ENCODE assay signal across 9 mouse cellular contexts in the genomic region with DNA sequence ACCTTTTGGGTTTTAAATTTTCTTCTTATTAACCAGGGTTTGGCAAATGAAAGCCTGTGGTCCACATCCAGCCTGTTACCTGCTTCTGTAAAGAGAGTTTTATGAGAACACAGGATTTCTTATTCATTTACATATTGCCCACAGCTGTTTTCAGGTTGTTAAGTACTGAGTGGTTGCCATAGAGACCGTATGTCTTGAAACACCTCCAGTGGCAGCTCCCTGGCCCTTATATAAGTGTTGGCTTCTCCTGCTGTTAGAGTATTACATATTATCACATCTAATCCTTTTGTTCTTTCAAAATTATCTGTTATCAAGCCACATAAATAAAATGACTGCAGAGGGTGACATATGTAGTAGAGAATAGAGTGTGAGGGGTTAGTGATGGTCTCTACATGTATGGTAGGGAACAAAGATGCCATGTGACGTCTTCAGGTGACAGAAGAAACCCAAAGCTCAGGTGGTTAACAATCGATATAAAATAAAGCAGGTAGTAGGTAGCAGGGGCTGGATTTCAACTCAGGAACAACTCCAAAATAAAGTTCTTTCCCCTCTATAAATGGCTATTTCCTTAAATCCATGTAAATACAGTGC.
DNase-seq lines count a peak whose midpoint lies in the region; ATAC-seq and TF ChIP-seq lines count a peak whose summit lies in the region.
"Had no signal": no experiment of that assay in that cellular context is flagged by ENCODE, and none has a peak within 500 bp of the region (broad histone marks: within the 10 kb centered on the region; RNA-seq: fewer than 3 reads in every experiment).

No protein-coding gene starts in this region.

- TF ChIP-seq CTCF in forebrain, postnatal 0 days (IDR thresholded peaks at IDR 0.05; ENCODE audit: low read depth) = no peak

- no peak for ATAC-seq in hindbrain, embryonic 12.5 days (ENCODE audit: low FRiP score)
- ATAC-seq in hindbrain, embryonic 11.5 days (ENCODE audit: low FRiP score) = no peak
- ATAC-seq in forebrain, postnatal 0 days = peak; percentile 64; the same call in 1 of the 2 replicates
- peak; percentile 59 for ATAC-seq in neural tube, embryonic 15.5 days (ENCODE audit: low FRiP score)

- no peak overlapping the region for H3K4me3 ChIP-seq in hindbrain, embryonic 12.5 days
- H3K4me3 ChIP-seq in hindbrain, embryonic 11.5 days (ENCODE audit: low read depth, low read length) = no peak overlapping the region
- no peak overlapping the region for H3K4me3 ChIP-seq in forebrain, postnatal 0 days (ENCODE audit: low read depth, low read length)
- H3K4me3 ChIP-seq in neural tube, embryonic 15.5 days (replicated peaks) = no peak overlapping the region

- no peaks in the 10 kb centered on the region for H3K4me1 ChIP-seq in hindbrain, embryonic 12.5 days
- H3K4me1 ChIP-seq in hindbrain, embryonic 11.5 days (replicated peaks; ENCODE audit: control insufficient read depth, insufficient read depth, low read length) = no peaks in the 10 kb centered on the region
- no peaks in the 10 kb centered on the region for H3K4me1 ChIP-seq in forebrain, postnatal 0 days (ENCODE audit: insufficient read depth)
- H3K4me1 ChIP-seq in neural tube, embryonic 15.5 days = peaks cover 11% of the 10 kb centered on the region

- no peaks in the 10 kb centered on the region for H3K9me3 ChIP-seq in hindbrain, embryonic 12.5 days (replicated peaks)
- H3K9me3 ChIP-seq in hindbrain, embryonic 11.5 days (ENCODE audit: control insufficient read depth, low read length) = no peaks in the 10 kb centered on the region
- H3K9me3 ChIP-seq in forebrain, postnatal 0 days (ENCODE audit: low read length) = no peaks in the 10 kb centered on the region
- no peaks in the 10 kb centered on the region for H3K9me3 ChIP-seq in neural tube, embryonic 15.5 days (replicated peaks)

- H3K27me3 ChIP-seq in hindbrain, embryonic 12.5 days = no peaks in the 10 kb centered on the region
- H3K27me3 ChIP-seq in hindbrain, embryonic 11.5 days (ENCODE audit: control insufficient read depth, insufficient read depth, low read length) = no peaks in the 10 kb centered on the region
- H3K27me3 ChIP-seq in forebrain, postnatal 0 days (ENCODE audit: insufficient read depth, low read length) = no peaks in the 10 kb centered on the region
- no peaks in the 10 kb centered on the region for H3K27me3 ChIP-seq in neural tube, embryonic 15.5 days (replicated peaks)

- peaks cover 12% of the 10 kb centered on the region; the same call in 1 of the 2 replicates for H3K36me3 ChIP-seq in hindbrain, embryonic 12.5 days
- no peaks in the 10 kb centered on the region; the same call in 1 of the 2 replicates for H3K36me3 ChIP-seq in hindbrain, embryonic 11.5 days (ENCODE audit: control insufficient read depth, insufficient read depth, low read length)
- H3K36me3 ChIP-seq in forebrain, postnatal 0 days (ENCODE audit: insufficient read depth) = peaks cover 5% of the 10 kb centered on the region; the same call in 1 of the 2 replicates
- H3K36me3 ChIP-seq in neural tube, embryonic 15.5 days = peaks cover 7% of the 10 kb centered on the region; the same call in 1 of the 2 replicates

- DNase-seq in hindbrain, embryonic 11.5 days (ENCODE audit: low spot score) = no peak
- DNase-seq in right cerebral cortex, adult 18-20 months = peak; percentile 32
- DNase-seq in right cerebral cortex, postnatal 25 days = no peak
- peak; percentile 13 for DNase-seq in forebrain, postnatal 0 days
- no peak for DNase-seq in cerebellum, adult 9-10 months
- no peak for DNase-seq in thymus, postnatal 14 days
- DNase-seq: heart, postnatal 36 days had no signal

- H3K9ac ChIP-seq in hindbrain, embryonic 12.5 days = no peak overlapping the region
- H3K9ac ChIP-seq in hindbrain, embryonic 11.5 days (ENCODE audit: low read depth, low read length) = no peak overlapping the region
- H3K9ac ChIP-seq in forebrain, postnatal 0 days = no peak overlapping the region
- H3K9ac ChIP-seq in neural tube, embryonic 15.5 days (replicated peaks) = no peak overlapping the region

- 90% methylated on average over 3 of the region's 3 CpGs for WGBS in hindbrain, embryonic 12.5 days
- 93% methylated on average over 3 of the region's 3 CpGs for WGBS in hindbrain, embryonic 11.5 days
- WGBS in forebrain, postnatal 0 days = 82% methylated on average over 3 of the region's 3 CpGs
- WGBS in neural tube, embryonic 15.5 days = 82% methylated on average over 3 of the region's 3 CpGs

- H3K27ac ChIP-seq in hindbrain, embryonic 12.5 days = peak overlapping the region; percentile 30; the same call in 1 of the 2 replicates
- no peak overlapping the region for H3K27ac ChIP-seq in hindbrain, embryonic 11.5 days (ENCODE audit: low read depth, low read length)
- peak overlapping the region; percentile 35; the same call in 1 of the 2 replicates for H3K27ac ChIP-seq in forebrain, postnatal 0 days (ENCODE audit: low read depth, low read length)
- H3K27ac ChIP-seq in neural tube, embryonic 15.5 days (replicated peaks) = 0 out of 2 replicates have a peak overlapping the region, but pooled peaks have one; percentile 14

- H3K4me2 ChIP-seq in hindbrain, embryonic 12.5 days (replicated peaks) = no peak overlapping the region
- H3K4me2 ChIP-seq in hindbrain, embryonic 11.5 days (replicated peaks; ENCODE audit: low read depth, low read length) = no peak overlapping the region
- no peak overlapping the region for H3K4me2 ChIP-seq in forebrain, postnatal 0 days (ENCODE audit: low read depth)
- no peak overlapping the region for H3K4me2 ChIP-seq in neural tube, embryonic 15.5 days

Comparison
In these comparisons a context has a peak if more than half of its experiments do, and no peak if none do; other contexts are left out.
1. DNase-seq: peak in right cerebral cortex, adult 18-20 months (single experiment) and forebrain, postnatal 0 days (single experiment); none in hindbrain, embryonic 11.5 days (single experiment), right cerebral cortex, postnatal 25 days (single experiment), cerebellum, adult 9-10 months (single experiment) and thymus, postnatal 14 days (single experiment).
2. ATAC-seq: peak in forebrain, postnatal 0 days (single experiment) and neural tube, embryonic 15.5 days (single experiment); none in hindbrain, embryonic 12.5 days (single experiment) and hindbrain, embryonic 11.5 days (single experiment).